Mouse (Mus musculus) mesoderm, embryonic 11.5 days (tissue): ENCODE results near the gene 1500009C09Rik.

Experiments used
- DNase-seq: peaks from one replicate; pipeline ENCODE4 v3.0.0-alpha.2; 2012; ENCODE audit warnings: low read depth, low spot score

1500009C09Rik gene

GRCm38 (mm10) chr15:82252097-82252496 lies at the start of gene 1500009C09Rik:
TSS of gene 1500009C09Rik (plus strand) at chr15:82252397.
- no peak for DNase-seq

- no peak for DNase-seq
Measured at GRCm38 (mm10) chr15:82203090-82203489, 49.1 kb upstream of the 1500009C09Rik start.

- DNase-seq = no peak
Measured at GRCm38 (mm10) chr15:82203611-82204351, 48.4 kb upstream of the 1500009C09Rik start.

- DNase-seq = no peak
Measured at GRCm38 (mm10) chr15:82204680-82205371, 47.4 kb upstream of the 1500009C09Rik start.

- DNase-seq = no peak
Measured at GRCm38 (mm10) chr15:82206365-82207104, 45.7 kb upstream of the 1500009C09Rik start.

- DNase-seq = no peak
Measured at GRCm38 (mm10) chr15:82207105-82207459, 45.1 kb upstream of the 1500009C09Rik start.

GRCm38 (mm10) chr15:82207504-82208219 lies 44.5 kb upstream of the 1500009C09Rik start:
- no peak for DNase-seq

GRCm38 (mm10) chr15:82208307-82208706 lies 43.9 kb upstream of the 1500009C09Rik start:
- no peak for DNase-seq

GRCm38 (mm10) chr15:82209295-82210050 lies 42.7 kb upstream of the 1500009C09Rik start:
- DNase-seq = no peak

GRCm38 (mm10) chr15:82210801-82211200 lies 41.4 kb upstream of the 1500009C09Rik start:
- no peak for DNase-seq

- DNase-seq = no peak
Measured at GRCm38 (mm10) chr15:82211281-82211680, 40.9 kb upstream of the 1500009C09Rik start.

GRCm38 (mm10) chr15:82211911-82212751 lies 40.1 kb upstream of the 1500009C09Rik start:
- DNase-seq = no peak

- no peak for DNase-seq
Measured at GRCm38 (mm10) chr15:82212752-82213063, 39.5 kb upstream of the 1500009C09Rik start, which contains the start of gene Shisa8. TSS of gene Shisa8 (minus strand) at chr15:82212815.

GRCm38 (mm10) chr15:82213222-82213621 lies 39.0 kb upstream of the 1500009C09Rik start:
- DNase-seq = no peak

GRCm38 (mm10) chr15:82215332-82216046 lies 36.7 kb upstream of the 1500009C09Rik start:
- no peak for DNase-seq

- DNase-seq = no peak
Measured at GRCm38 (mm10) chr15:82216142-82216827, 35.9 kb upstream of the 1500009C09Rik start.

- DNase-seq = no peak
Measured at GRCm38 (mm10) chr15:82217039-82217438, 35.2 kb upstream of the 1500009C09Rik start.

- no peak for DNase-seq
Measured at GRCm38 (mm10) chr15:82217980-82218379, 34.2 kb upstream of the 1500009C09Rik start.
